Comparison of ENCODE assay signal across 8 mouse cellular contexts in genomic region chr9:78481423-78482331, GRCm38 (mm10). TPM values are rescaled to one million over a fixed set of nuclear protein-coding genes. Genes with fewer than 3 reads are reported as not detected.
DNase-seq lines count a peak whose midpoint lies in the region; ATAC-seq lines count a peak whose summit lies in the region.

No protein-coding gene starts in this region.

- H3K36me3 ChIP-seq in forebrain, embryonic 14.5 days (ENCODE audit: control insufficient read depth, insufficient read depth, low read length) = peaks cover 32% of the 10 kb centered on the region
- peaks cover 18% of the 10 kb centered on the region for H3K36me3 ChIP-seq in neural tube, embryonic 15.5 days

- intact Hi-C loops in heart, postnatal 14 days (cut with DNase I) = loop anchor here (2.0 kb wide), 1 partner anchor 33 kb away; the partner anchor contains the start of genes Gm17324 and Mto1

- peak overlapping the region; percentile 100 for H3K9ac ChIP-seq in forebrain, embryonic 14.5 days (ENCODE audit: low read length)
- peak overlapping the region; percentile 90 for H3K9ac ChIP-seq in neural tube, embryonic 15.5 days (replicated peaks)

- H3K9me3 ChIP-seq in forebrain, embryonic 14.5 days (replicated peaks; ENCODE audit: control insufficient read depth, low read length) = no peaks in the 10 kb centered on the region
- no peaks in the 10 kb centered on the region for H3K9me3 ChIP-seq in neural tube, embryonic 15.5 days (replicated peaks)

- peak; percentile 98 for ATAC-seq in forebrain, embryonic 14.5 days
- ATAC-seq in neural tube, embryonic 15.5 days (ENCODE audit: low FRiP score) = peak; percentile 98

- H3K4me2 ChIP-seq in forebrain, embryonic 14.5 days (ENCODE audit: low read length) = peak overlapping the region; percentile 63
- H3K4me2 ChIP-seq in neural tube, embryonic 15.5 days = peak overlapping the region; percentile 69

- peak; percentile 99 for DNase-seq in ES-CJ7 (ENCODE audit: low read depth, low spot score)
- DNase-seq in cerebellum, adult 11 months = peak; percentile 94
- DNase-seq in forebrain, embryonic 14.5 days (ENCODE audit: low spot score) = peak; percentile 99
- DNase-seq in heart, postnatal 14 days = peak; percentile 94 to 95
- peak; percentile 96 for DNase-seq in layer of hippocampus, adult 11-12 months (ENCODE audit: low spot score)
- peak; percentile 98 to 99 for DNase-seq in lung, adult 18-20 months
- peak; percentile 97 for DNase-seq in testis, postnatal 14 days (ENCODE audit: low spot score)

- H3K4me1 ChIP-seq in forebrain, embryonic 14.5 days (ENCODE audit: control insufficient read depth, insufficient read depth, low read length) = peaks cover 8% of the 10 kb centered on the region; the same call in 1 of the 2 replicates
- peaks cover 39% of the 10 kb centered on the region for H3K4me1 ChIP-seq in neural tube, embryonic 15.5 days

- peak overlapping the region; percentile 100 for H3K4me3 ChIP-seq in forebrain, embryonic 14.5 days (ENCODE audit: low read depth, low read length)
- peak overlapping the region; percentile 66 for H3K4me3 ChIP-seq in neural tube, embryonic 15.5 days (replicated peaks)

- no peaks in the 10 kb centered on the region for H3K27me3 ChIP-seq in forebrain, embryonic 14.5 days (replicated peaks; ENCODE audit: control insufficient read depth, insufficient read depth, low read length)
- H3K27me3 ChIP-seq in neural tube, embryonic 15.5 days (replicated peaks) = no peaks in the 10 kb centered on the region

- under 1% methylated on average over 69 of the region's 77 CpGs for WGBS in forebrain, embryonic 14.5 days
- under 1% methylated on average over 66 of the region's 77 CpGs for WGBS in neural tube, embryonic 15.5 days

- H3K27ac ChIP-seq in forebrain, embryonic 14.5 days (ENCODE audit: low read depth, low read length) = peak overlapping the region; percentile 99
- peak overlapping the region; percentile 99 for H3K27ac ChIP-seq in neural tube, embryonic 15.5 days (replicated peaks)

RNA-seq across cellular contexts. Expression of gene Eef1a1, which starts 7.3 kb away (rescaled TPM):
- polyA plus RNA-seq in forebrain, embryonic 14.5 days (2014; fragmentation: Nextera tagmentation; extraction: Ambion mirVana) = 4,517 and 5,265 TPM in 2 replicates
- total RNA-seq in heart, postnatal 14 days (2021) = 1,000 to 10,000 TPM; 1,986 to 2,287 TPM
- polyA plus RNA-seq in neural tube, embryonic 15.5 days (2015; fragmentation: Nextera tagmentation; extraction: Ambion mirVana) = 2,707 and 3,339 TPM in 2 replicates

RNA-seq across cellular contexts. Expression of gene Gm17324, which starts 33.1 kb away (rescaled TPM):
- polyA plus RNA-seq in forebrain, embryonic 14.5 days (2014; fragmentation: Nextera tagmentation; extraction: Ambion mirVana) = 0.52 and 0.56 TPM in 2 replicates
- not detected for total RNA-seq in heart, postnatal 14 days (2021)
- 2.6 and 3.0 TPM in 2 replicates for polyA plus RNA-seq in neural tube, embryonic 15.5 days (2015; fragmentation: Nextera tagmentation; extraction: Ambion mirVana)

RNA-seq across cellular contexts. Expression of gene Mto1, which starts 33.7 kb away (rescaled TPM):
- 23.0 and 25.5 TPM in 2 replicates for polyA plus RNA-seq in forebrain, embryonic 14.5 days (2014; fragmentation: Nextera tagmentation; extraction: Ambion mirVana)
- 10 to 100 TPM; 20.6 to 23.5 TPM for total RNA-seq in heart, postnatal 14 days (2021)
- 30.0 and 30.1 TPM in 2 replicates for polyA plus RNA-seq in neural tube, embryonic 15.5 days (2015; fragmentation: Nextera tagmentation; extraction: Ambion mirVana)

RNA-seq across cellular contexts. Expression of gene Cgas, which starts 38.6 kb away (rescaled TPM):
- polyA plus RNA-seq in forebrain, embryonic 14.5 days (2014; fragmentation: Nextera tagmentation; extraction: Ambion mirVana) = 0.50 and 0.51 TPM in 2 replicates
- total RNA-seq in heart, postnatal 14 days (2021) = under 1 TPM; 0.45 to 0.68 TPM
- polyA plus RNA-seq in neural tube, embryonic 15.5 days (2015; fragmentation: Nextera tagmentation; extraction: Ambion mirVana) = 0.86 and 1.4 TPM in 2 replicates

Comparison
In these comparisons a context has a peak if more than half of its experiments do, and no peak if none do; other contexts are left out.
1. Peak in every context shown above with its lines: DNase-seq, ATAC-seq, H3K4me3 ChIP-seq and H3K27ac ChIP-seq.